Mouse (Mus musculus): ENCODE results near the gene Smg9. TPM values are rescaled to one million over a fixed set of nuclear protein-coding genes. Genes with fewer than 3 reads are reported as not detected.

Gene Smg9
- total RNA-seq, 2 experiments from 2014 or later, result 42.0 to 43.2 TPM

GRCm38 (mm10) chr7:24406528-24407344 is 7.3 kb downstream of the Smg9 start:
- intact Hi-C loops (cut with DNase I), result no loop called here
- DNase-seq, result peak; percentile 78

- intact Hi-C loops (cut with DNase I), result no loop called here
- no peak for DNase-seq
Measured at GRCm38 (mm10) chr7:24408186-24408585, 8.8 kb downstream of the Smg9 start.

DNA sequence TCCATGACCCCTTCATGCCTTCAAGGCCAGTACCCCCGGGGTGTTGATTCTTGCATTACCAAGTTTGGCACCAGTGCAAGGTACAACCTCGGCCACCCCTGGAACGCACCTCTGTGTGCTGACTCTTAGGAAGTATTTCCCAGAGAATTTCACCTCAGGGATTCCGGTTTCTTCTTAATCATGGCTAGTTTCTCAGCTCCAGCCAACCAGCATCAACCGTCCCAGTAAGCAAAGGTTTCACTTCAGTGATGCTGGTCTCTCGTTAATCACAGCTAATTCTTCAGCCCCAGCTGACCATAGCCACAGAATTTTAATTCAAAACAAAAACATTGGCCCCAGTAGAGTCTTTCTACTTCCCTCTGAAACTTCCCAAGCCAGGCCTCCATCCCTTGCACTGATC is 10.7 kb downstream of the Smg9 start:
- intact Hi-C loops (cut with DNase I), result no loop called here
- no peak for DNase-seq

DNA sequence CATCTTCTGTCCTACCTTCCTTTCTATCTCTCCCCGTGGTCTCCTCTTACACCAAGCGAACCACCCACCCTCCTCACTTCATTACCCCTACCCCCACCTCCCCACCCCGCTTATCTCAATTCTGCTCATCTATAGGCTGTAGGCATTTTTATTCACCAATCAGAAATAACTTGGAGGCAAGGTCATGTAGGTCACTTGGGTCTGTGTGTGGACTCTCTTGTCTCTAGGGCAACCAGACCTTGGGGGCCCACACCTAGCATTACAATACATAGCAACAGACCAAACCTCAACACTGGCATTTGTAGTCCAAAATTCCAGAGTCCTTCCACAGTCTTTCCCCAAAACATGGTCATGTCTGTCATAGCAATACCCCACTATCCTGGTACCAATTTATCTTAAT is 11.4 kb downstream of the Smg9 start:
- intact Hi-C loops (cut with DNase I), result no loop called here
- no peak for DNase-seq

DNA sequence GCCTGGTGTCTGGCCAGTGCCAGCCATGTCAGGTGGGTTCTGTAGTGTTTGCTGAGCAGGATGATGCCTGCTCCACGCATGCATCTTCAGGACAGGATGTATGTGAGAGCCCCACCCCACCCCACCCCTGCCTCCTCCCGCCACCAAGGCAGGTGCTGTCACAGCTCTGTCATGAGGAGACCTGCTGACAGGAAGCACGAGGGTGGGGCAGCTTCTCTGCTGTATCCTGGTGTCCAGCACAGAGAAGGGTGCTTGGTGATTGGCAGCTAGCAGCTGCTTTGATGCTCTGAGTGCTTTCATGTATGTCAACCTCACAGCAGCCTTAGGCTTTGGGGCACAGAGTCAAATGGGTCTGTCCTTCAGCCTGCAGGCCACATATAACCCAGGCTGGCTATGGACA is 14.2 kb downstream of the Smg9 start:
- DNase-seq, result no peak
- intact Hi-C loops (cut with DNase I), result no loop called here

DNA sequence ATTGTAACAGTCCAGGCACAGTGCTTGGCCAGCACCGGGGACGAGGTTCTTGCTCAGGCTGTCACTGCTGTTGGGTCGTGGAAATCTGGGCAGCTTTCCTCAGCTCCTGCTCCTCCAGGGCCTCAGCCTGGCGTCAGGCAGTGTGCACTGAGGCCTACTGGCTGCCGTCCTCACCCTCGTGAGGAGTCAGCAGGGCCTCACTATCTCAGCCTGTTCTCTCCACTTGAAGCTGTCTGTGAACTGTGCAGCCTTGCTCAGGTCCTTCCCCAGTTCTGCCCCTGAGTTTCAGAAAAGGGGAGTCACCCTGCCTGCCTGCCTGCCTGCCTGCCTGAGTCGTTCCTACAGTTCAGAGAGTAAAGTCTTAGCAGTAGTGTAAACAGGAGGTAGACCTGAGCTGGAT is 15.8 kb downstream of the Smg9 start:
- DNase-seq, result no peak
- intact Hi-C loops (cut with DNase I), result no loop called here

- intact Hi-C loops (cut with DNase I), result no loop called here
- no peak for DNase-seq
Measured at GRCm38 (mm10) chr7:24419579-24419978, 20.2 kb downstream of the Smg9 start.

- intact Hi-C loops (cut with DNase I), result no loop called here
- DNase-seq, result peak; percentile 45
Measured at GRCm38 (mm10) chr7:24421648-24422047, 22.2 kb downstream of the Smg9 start.

DNA sequence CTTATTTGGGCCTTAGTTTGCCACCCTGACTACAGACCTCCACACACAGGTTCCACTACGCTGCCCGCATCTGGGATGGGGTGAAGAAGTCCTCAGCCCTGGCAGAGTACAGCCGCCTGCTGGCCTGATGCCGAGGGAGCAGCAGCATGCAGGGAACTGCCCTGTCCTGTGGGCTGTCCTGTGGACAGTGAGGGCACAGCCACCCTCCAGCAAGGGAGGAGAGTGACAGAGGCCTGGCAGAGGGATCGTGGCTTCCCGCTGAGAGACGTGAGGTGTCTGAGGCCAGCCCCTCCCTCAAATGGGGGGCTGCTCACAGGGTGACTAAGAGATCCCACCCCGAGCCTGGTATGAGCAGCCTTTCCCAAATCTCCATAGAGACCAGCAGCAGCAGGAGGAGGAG is 22.8 kb downstream of the Smg9 start:
- intact Hi-C loops (cut with DNase I), result no loop called here
- peak; percentile 78 for DNase-seq

DNA sequence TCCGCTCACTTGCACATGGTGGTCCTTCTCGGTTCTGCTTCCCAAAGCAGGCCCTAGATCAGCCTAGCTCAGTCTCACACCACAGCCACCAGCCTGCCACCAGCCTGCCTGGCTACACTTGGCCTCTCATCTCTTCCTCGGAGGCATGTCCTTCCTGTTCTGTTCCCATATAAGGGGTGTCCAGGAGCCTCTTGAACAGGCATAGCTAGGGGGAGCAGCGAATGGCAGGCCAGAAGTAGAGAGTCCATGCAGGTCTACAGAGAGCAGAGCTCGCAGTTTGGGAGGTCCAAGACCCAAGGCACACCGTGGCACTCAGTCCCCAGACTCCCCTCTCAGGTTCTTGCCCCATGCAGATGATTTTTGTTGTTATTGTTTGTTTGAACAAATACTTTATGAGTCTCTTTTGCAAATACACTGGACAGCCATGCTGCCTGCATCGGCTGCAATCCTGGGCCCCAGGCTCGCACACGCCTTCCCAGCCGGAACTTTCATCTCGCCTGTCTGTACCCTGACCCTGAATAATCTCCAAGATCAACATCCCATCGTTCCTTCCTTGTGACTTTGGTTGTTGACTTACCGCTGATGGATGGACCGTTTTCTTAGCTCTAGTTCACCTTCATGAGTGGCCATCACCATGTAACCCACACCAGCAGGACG is 23.8 kb downstream of the Smg9 start:
- no peak for DNase-seq
- intact Hi-C loops (cut with DNase I), result no loop called here

GRCm38 (mm10) chr7:24423956-24424732 is 24.7 kb downstream of the Smg9 start:
- intact Hi-C loops (cut with DNase I), result no loop called here
- DNase-seq, result peak; percentile 85

- intact Hi-C loops (cut with DNase I), result no loop called here
- no peak for DNase-seq
Measured at GRCm38 (mm10) chr7:24425919-24426318, 26.5 kb downstream of the Smg9 start.

DNA sequence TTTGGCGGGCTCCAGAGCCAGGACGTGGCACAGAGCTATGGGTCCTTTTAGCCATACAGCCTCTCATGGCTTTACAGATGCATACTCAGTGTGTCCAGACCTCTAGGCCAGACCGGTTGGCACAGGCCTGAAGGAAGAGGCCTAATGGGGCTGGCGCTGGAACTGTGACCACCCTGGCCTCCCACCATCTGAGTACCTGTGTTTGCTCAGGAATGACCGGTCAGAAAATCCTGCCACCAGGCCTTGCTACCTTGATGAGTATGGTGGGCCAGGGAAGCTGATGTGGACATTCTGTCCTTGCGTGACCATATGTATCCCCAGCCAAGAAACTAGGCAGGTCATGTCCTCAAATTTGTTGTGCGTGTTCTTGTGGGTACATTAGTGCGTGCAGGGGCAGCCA is 27.7 kb downstream of the Smg9 start:
- intact Hi-C loops (cut with DNase I), result no loop called here
- no peak for DNase-seq

- intact Hi-C loops (cut with DNase I), result no loop called here
- DNase-seq, result no peak
Measured at GRCm38 (mm10) chr7:24428725-24429124, 29.3 kb downstream of the Smg9 start.

- intact Hi-C loops (cut with DNase I), result no loop called here
- peak; percentile 83 for DNase-seq
Measured at GRCm38 (mm10) chr7:24429413-24430112, 30.1 kb downstream of the Smg9 start.

DNA sequence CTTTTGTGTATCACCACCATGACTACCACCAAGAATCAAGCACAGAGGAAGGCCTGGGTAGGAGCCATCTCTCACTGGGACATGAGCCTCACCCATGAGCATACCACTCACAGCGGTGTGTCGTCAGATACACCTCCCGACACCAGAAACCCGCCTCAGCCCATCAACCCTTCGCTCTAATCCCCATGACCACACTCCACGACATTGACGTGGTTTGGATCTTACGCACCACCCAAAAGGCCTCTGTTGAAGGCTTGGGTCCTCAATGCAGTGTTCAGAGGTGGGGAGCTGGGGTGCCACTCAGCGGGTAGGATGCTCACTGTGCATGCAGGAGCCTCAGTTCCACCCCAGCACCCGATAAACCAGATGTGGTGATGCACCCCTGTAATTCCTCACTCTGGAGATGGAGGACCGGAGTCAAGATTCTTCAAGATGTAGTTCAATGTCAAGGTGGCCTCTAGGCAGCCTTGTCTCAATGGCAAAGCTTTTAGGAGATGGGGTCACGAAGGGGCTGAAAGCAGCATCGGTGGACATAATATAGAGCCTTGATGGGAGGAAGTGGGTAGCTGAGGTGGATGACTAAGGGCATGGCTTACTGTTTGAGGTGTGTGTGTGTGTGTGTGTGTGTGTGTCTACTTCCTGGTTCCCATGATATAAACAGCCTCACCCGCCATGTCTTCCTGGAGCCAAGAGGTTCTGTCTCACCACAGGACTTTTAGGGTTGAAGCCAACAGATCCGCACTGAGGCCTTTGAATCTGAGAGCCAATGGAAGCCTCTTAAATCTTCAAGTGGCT is 31.3 kb downstream of the Smg9 start:
- intact Hi-C loops (cut with DNase I), result no loop called here
- DNase-seq, result no peak

- DNase-seq, result no peak
- intact Hi-C loops (cut with DNase I), result no loop called here
Measured at GRCm38 (mm10) chr7:24431713-24432112, 32.3 kb downstream of the Smg9 start.

- intact Hi-C loops (cut with DNase I), result no loop called here
- DNase-seq, result no peak
Measured at GRCm38 (mm10) chr7:24435305-24435704, 35.9 kb downstream of the Smg9 start.

GRCm38 (mm10) chr7:24437981-24438380 is 38.6 kb downstream of the Smg9 start:
- DNase-seq, result no peak
- intact Hi-C loops (cut with DNase I), result no loop called here

DNA sequence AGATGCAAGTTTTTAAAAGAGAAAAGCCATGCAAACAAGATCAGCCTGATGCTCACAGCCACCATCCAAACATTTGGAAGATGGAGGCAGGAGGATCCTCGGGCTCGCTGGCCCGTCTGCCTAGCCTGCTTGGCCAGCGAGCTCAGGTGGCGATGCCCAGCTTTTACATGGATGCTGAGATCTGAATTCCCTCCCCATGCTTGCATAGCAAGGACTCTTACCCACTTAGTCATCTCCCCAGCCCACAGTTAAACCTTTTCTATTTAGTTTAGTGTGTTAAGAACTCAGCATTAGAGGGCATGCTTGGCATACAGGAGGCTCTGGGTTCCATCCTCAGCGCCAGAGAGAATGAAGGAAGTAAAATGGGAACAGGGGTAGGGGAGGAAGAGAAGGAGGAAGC is 39.8 kb downstream of the Smg9 start:
- no peak for DNase-seq
- intact Hi-C loops (cut with DNase I), result no loop called here

Measured in left cerebral cortex, postnatal 4 days (tissue).